Mouse (Mus musculus) adrenal gland, adult (tissue): ENCODE results near the gene Trem2.

Source experiments
- DNase-seq, 2 experiments: peaks; one replicate each; pipeline ENCODE4 v3.0.0; 2022 to 2023; ENCODE audit warnings: low spot score in 1 of 2; ENCODE audit not compliant: inconsistent age in 2 of 2

Gene Trem2

DNA sequence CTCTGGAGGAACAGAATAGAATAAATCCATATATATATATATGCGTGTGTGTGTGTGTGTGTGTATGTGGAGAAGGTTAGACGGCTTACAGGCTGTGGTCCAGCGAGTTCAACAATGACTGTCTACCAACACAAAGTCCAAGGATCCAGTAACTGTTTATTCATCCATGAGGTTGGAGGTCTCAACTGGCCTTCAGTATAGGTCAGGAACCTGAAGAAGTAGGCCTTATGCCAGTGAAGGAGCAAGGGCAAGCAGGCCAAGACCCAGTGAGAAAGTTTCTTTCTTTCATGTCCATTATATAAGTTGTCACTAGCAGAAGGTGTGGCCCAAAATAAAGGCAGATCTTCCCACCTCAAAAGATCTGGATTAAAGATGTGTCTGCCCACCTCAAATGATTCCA, 56.5 kb downstream of the Trem2 start:
- DNase-seq, result no peak
